Mouse (Mus musculus): ENCODE measurements around the gene Kdelr1. TPM values are rescaled to one million over a fixed set of nuclear protein-coding genes. Genes with fewer than 3 reads are reported as not detected.

The Kdelr1 gene
- 10 to 100 TPM; 85.4 to 99.2 TPM for total RNA-seq (2021)
- long read RNA-seq, transcript Kdelr1-201 (5 exons, 1,599 nt), result major isoform, 6 of 9 reads
- long read RNA-seq, partial matches to known transcripts, result 0 of 9 reads
- long read RNA-seq, other reads (novel, unspliced or antisense), result 3 of 9 reads

- peak; percentile 95 for DNase-seq (ENCODE audit: low spot score in 2 of 2)
Observed at GRCm38 (mm10) chr7:45872624-45873023, at the start of gene Kdelr1. Kdelr1 (plus strand) TSS chr7:45872772.

- DNase-seq (ENCODE audit: low spot score in 2 of 2), result no peak
Observed at GRCm38 (mm10) chr7:45824598-45824997, 48.0 kb upstream of the Kdelr1 start, which contains the start of gene Kcnj14. Kcnj14 (minus strand) TSS chr7:45824782.

GRCm38 (mm10) chr7:45826631-45827030, 45.9 kb upstream of the Kdelr1 start:
- no peak for DNase-seq (ENCODE audit: low spot score in 2 of 2)

- DNase-seq (ENCODE audit: low spot score in 2 of 2), result peak; percentile 80 to 85
Observed at GRCm38 (mm10) chr7:45830427-45831127, 42.0 kb upstream of the Kdelr1 start, which contains the start of gene Grwd1. Grwd1 (minus strand) TSS chr7:45830944.

GRCm38 (mm10) chr7:45831128-45831525, 41.4 kb upstream of the Kdelr1 start:
- no peak for DNase-seq (ENCODE audit: low spot score in 2 of 2)

- DNase-seq (ENCODE audit: low spot score in 2 of 2), result no peak
Observed at GRCm38 (mm10) chr7:45832428-45832827, 40.1 kb upstream of the Kdelr1 start.

GRCm38 (mm10) chr7:45833148-45833790, 39.3 kb upstream of the Kdelr1 start:
- DNase-seq (ENCODE audit: low spot score in 2 of 2), result no peak

GRCm38 (mm10) chr7:45833924-45834323, 38.6 kb upstream of the Kdelr1 start:
- DNase-seq (ENCODE audit: low spot score in 2 of 2), result no peak

- DNase-seq (ENCODE audit: low spot score in 2 of 2), result no peak
Observed at GRCm38 (mm10) chr7:45842950-45843744, 29.4 kb upstream of the Kdelr1 start.

- DNase-seq (ENCODE audit: low spot score in 2 of 2), result no peak
Observed at GRCm38 (mm10) chr7:45848447-45849027, 24.0 kb upstream of the Kdelr1 start.

- DNase-seq (ENCODE audit: low spot score in 2 of 2), result no peak
Observed at GRCm38 (mm10) chr7:45850661-45851060, 21.9 kb upstream of the Kdelr1 start.

- no peak for DNase-seq (ENCODE audit: low spot score in 2 of 2)
Observed at GRCm38 (mm10) chr7:45853089-45853488, 19.5 kb upstream of the Kdelr1 start.

GRCm38 (mm10) chr7:45856950-45857901, 15.3 kb upstream of the Kdelr1 start:
- peak in 1 of 2 experiments; percentile 32 for DNase-seq (ENCODE audit: low spot score in 2 of 2)

- no peak for DNase-seq (ENCODE audit: low spot score in 2 of 2)
Observed at GRCm38 (mm10) chr7:45859008-45859407, 13.6 kb upstream of the Kdelr1 start.

GRCm38 (mm10) chr7:45862804-45863203, 9.8 kb upstream of the Kdelr1 start:
- no peak for DNase-seq (ENCODE audit: low spot score in 2 of 2)

- no peak for DNase-seq (ENCODE audit: low spot score in 2 of 2)
Observed at GRCm38 (mm10) chr7:45864435-45864834, 8.1 kb upstream of the Kdelr1 start.

- DNase-seq (ENCODE audit: low spot score in 2 of 2), result peak; percentile 89 to 93
Observed at GRCm38 (mm10) chr7:45865925-45866910, 6.4 kb upstream of the Kdelr1 start.

- no peak for DNase-seq (ENCODE audit: low spot score in 2 of 2)
Observed at GRCm38 (mm10) chr7:45867871-45868270, 4.7 kb upstream of the Kdelr1 start.
